Mouse (Mus musculus): ENCODE results near the gene Tcf15. TPM values are rescaled to one million over a fixed set of nuclear protein-coding genes. Genes with fewer than 3 reads are reported as not detected.

The Tcf15 gene
- total RNA-seq, 2 experiments from 2014 or later = 3.0 to 3.4 TPM

DNA sequence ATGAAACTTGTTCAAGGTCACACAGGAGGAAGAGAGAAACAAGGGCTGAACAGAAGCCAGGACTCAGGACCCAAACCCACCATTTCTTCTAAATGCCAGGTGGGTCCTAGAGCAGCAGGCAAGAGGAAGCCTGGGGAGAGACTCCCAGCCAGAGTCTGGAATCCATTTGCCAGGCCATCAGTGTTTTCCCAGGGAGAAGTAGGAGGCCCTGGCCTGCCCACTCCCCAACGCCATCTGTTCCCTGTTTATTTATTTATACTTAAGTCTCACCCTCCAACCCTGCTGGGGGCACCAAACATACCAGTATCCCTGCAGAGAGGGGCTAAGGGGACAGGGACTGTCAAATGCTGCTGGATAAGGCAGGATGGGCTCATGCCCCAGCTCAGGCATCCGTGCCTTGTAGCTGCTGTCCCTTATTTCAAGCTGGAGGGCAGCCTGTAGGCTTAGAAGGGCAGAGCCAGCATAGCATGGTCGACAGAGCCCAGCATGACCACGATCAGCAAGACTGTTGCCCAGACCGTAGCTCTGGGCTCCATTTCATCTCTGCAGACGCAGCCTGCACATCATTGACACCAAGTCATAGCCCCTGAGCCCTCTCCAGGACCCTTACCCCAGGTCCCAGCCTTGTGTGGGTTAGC, 24.0 kb upstream of the Tcf15 start:
- no peak for DNase-seq (ENCODE audit: low spot score in 2 of 2)

DNA sequence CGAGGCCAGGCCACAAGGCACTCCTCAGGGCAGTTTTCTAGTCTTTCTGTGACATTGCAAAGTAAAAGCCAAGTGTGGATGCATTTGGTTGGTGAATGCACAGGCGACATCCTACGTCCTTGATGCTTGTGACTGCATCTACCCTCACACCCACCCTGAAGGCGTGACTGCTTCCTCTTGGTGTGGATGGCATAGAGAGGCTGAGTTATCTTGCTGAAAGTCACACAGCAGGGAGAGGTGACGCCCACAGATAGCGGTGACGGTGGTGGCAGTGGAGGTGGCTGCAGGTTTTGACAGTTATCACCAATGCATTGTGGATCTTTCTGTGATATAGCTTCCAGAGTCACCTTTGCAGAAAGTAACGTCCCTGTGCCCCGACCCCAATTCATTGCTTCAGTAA, 20.5 kb upstream of the Tcf15 start:
- DNase-seq (ENCODE audit: low spot score in 2 of 2) = no peak

DNA sequence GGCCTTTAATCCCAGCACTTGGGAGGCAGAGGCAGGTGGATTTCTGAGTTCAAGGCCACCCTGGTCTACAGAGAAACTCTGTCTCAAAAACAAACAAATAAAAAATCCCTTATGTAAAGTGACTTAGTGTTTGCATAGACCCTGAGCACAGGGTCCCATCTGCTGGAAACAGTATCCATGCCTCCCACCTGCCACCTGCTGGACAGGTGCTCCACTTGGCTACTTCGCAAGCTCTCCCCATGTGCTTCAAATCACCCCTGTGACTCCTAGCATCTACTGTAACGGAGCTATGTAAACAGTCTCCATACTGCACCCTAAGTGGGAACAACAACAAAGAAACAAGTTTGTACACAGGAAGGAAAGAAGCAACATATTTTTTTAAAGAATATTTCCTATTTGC, 14.8 kb upstream of the Tcf15 start:
- DNase-seq (ENCODE audit: low spot score in 2 of 2) = no peak

DNA sequence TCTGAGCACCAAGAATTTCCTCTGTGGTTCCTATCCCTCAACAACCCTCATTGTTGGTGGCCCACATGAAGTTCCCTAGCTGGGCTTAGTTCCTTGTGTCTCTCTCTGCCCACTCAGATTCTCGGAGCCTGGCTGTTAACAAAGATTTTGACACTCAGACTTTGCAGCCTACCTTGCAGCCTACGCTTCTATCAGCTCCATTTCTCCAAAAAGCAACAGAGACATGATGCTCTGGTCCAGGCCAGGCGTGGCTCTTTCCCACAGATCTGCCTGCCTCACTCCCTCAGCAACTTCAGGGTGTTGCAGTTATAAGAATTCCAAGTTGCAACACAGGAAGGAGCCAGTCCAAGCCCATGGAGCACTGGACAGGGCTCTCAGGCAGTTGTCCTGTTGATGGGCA, 13.6 kb upstream of the Tcf15 start:
- no peak for DNase-seq (ENCODE audit: low spot score in 2 of 2)

DNA sequence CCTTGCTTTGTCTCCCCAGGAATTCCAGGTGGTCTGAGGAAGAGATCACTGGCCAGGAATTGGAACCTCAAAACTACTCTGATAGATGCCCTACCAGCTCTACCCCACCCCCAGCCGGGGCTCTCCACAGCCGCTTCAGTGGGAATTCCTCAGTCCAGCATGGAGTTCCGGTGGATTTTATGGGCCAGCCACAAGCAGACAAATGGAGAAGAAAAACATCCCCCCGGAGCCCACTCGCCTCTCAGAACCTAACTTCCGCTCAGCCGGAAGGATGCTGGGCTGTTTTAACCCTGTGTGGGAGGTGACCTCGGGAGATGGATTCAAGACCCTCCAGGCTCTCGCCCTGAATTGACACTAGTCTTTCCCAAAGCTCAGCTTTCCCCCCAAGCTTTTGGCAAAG, 11.3 kb upstream of the Tcf15 start:
- no peak for DNase-seq (ENCODE audit: low spot score in 2 of 2)

DNA sequence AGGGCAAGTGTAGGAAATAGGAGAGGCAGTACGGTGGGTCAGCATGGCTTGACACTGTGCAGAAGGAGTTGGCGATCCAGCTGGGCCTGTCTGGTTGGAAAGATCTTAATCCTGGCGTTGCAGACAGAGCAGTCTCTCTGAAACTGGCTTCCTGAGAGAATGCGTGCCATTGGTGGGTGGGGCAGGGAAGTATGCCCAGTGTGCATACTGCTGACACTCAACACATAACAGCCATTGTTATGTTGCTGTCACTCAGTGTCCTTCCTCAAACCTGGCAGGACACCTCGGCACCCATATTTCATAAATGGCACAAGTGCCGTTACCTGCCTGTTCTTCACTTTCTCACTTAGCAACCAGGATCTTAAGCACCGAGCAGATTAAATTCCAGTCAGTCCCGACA, 10.7 kb upstream of the Tcf15 start:
- DNase-seq (ENCODE audit: low spot score in 2 of 2) = no peak

DNA sequence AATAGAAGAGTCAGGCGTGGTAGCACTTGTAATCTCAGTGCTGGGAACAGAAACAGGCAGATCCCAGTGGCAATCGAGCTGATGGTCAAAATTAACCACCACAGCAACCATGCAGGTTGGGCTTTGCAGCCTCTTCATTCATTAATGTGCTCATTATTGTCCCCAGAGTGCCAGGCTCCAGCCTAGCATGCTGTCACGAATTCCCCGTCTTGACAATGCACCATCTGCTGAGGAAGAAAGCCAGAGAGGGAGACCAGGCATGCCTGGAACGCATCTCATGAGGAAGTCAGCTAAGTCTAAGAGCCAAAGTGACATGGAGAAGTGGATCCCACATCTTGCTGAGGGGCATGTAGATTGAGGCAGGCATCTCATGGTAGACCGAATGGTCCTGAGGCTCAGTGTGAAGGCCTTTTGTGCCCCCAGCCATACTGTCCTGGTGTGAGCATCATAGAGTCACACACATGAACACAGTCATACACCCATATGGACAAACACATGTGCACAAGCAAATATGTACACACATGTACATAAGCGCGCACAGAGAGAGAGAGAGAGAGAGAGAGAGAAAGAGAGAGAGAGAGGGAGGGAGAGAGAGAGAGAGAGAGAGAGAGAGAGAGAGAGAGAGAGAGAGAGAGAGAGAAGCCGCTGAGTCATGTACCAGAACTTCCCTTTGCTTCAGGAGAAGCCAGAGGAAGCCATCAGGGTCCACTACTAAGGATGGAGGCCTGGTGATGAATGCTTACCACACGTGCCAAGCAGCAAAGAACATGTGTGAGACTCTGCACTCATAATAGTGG, 4.0 kb upstream of the Tcf15 start:
- no peak for DNase-seq (ENCODE audit: low spot score in 2 of 2)

DNA sequence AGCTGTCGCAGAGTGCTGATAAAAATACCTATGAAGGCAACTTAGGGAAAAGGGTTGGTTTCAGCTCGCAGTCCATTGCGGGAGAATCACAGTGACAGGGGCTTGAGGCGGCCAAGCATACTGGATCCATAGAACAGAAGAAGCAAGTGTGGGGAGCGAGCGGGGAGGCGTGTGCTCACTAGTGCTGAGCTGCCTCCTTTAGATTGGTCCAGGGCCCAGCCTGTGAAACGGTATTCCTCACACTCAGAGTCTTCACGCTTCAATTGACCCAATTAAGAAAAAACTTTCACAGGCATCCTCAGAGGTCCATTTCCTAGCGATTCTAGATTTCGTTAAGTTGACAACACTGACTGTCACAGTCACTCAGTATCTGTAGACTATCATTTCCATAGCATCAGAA, 2.4 kb upstream of the Tcf15 start:
- no peak for DNase-seq (ENCODE audit: low spot score in 2 of 2)

DNA sequence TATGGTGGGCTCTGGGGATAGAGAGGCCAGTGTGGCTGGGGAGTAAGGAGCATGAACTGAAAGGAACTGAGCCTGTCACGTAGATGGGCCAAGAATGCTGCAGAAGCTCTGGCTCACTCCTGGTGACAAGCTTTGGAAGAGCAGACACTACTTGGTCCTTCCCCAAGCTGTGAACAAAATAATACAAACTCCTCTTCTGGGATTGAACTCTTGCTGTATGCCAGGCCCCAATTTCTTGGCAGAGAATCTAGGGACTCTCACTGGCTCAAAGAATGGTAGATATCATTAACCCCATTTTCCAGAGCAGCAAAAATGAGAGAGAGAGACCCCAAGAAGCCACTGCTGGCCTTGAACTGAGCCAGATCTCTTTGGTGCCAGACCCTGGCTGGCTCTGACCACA, 1.9 kb upstream of the Tcf15 start:
- DNase-seq (ENCODE audit: low spot score in 2 of 2) = no peak

DNA sequence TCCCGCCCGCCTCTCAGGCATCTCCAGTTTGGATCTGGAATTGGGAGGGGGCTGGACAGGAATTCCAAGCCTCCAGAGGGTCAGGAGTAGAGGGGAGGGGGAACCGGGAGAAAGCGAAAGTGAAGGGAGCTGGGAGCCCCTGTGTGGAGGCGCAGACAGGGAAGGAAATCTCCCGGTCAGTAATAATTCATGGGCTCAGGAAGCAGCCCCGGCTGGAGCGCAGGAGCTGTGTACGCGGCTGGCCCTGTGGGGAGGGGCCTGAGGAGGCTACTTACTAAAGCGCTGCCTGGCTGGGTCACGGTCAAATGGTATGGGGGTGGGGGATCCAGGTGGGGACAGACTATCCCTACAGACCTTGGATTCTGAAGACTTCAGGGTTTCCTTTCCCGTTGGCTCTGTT, 1.3 kb upstream of the Tcf15 start:
- no peak for DNase-seq (ENCODE audit: low spot score in 2 of 2)

DNA sequence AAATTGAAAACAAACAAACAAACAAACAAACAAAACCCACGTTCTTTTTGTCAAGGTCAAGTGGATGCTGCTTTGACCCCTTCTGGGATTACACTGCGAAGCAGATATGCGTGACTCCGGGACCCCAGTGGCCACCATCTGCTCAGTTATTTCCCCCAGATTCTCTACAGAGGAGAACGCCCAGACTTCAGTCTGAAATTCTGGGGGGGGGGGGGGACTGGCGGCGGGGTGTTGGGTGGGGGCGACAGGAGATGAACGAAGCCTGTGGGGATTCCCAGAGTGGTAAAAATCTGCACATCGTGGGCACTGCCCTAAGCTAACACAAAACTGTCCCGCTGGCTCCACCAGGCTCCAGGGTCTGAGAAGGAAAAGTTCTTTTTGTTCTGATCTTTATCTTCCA, 790 bp upstream of the Tcf15 start:
- DNase-seq (ENCODE audit: low spot score in 2 of 2) = no peak

DNA sequence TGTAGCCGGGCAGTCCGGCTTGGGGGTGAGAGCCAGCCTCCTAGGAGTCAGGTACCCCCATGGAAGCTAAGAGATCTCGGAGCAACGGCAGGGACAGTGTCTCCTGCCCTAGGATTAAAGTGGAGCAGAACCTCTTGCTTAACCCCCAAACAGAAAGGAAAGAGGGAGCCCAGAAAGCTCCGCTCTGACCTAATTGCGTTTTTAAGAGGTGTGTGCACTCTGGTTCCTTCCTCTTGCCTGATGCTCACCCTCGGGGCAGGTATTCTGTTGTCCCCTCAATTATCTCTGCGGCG, 743 bp downstream of the Tcf15 start:
- DNase-seq (ENCODE audit: low spot score in 2 of 2) = no peak

DNA sequence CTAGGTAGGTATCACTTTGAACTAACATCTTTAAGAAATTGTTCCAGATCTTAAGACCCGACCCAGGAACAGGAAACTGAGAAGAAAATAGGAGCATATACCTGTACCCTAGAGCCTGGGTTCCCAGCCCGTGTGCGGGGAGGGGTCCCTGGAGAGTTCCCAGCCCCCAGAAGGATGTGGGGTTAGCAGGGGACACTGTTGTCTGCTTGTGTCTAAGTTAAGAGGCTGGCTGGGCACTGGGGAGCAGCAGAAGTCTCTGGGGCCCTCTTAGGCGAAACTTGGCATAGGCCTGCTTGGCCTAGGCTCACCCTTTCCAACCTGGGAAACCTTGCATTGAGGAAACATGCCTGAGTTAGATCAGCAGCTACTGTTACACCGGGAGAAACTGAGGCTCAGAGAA, 1.1 kb downstream of the Tcf15 start:
- DNase-seq (ENCODE audit: low spot score in 2 of 2) = no peak

DNA sequence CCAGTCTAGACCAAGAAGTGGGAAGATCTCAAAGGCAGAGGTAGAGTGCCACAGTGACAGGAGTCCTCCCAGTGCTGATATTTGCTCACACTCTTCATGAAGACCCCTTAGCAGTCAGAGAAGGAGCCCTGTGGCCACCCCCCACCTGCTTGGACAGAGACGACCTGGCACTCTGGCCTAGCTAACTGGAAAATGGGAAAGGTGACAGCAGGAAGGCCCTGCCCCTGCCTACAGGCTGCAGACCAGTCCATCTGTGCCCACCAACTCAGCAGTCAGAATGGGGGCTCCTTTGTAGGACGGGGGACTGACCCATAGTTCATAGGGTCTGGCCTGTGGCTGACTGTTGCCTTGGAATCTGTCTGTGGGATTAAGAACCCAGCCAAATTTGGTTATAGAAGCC, 2.4 kb downstream of the Tcf15 start:
- no peak for DNase-seq (ENCODE audit: low spot score in 2 of 2)

DNA sequence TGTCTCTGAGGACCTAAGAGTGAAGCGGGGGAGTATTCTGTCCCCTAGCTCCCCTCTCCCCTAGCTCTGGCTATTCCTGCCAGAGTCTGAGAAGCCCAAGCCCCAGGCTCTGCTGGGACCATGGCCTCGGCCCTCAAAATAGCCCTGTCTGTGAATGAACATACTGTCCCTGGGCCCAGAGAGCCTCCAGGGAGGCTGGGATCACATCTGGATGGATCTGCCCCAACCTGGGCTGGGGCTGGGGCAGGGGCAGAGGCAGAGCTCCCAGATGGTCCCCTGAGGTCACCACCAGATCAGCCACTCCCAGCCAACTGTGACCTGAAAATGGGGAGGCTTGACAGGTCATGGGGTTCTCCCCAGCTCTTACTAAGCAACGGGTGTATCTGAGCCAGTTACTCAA, 3.7 kb downstream of the Tcf15 start:
- no peak for DNase-seq (ENCODE audit: low spot score in 2 of 2)

DNA sequence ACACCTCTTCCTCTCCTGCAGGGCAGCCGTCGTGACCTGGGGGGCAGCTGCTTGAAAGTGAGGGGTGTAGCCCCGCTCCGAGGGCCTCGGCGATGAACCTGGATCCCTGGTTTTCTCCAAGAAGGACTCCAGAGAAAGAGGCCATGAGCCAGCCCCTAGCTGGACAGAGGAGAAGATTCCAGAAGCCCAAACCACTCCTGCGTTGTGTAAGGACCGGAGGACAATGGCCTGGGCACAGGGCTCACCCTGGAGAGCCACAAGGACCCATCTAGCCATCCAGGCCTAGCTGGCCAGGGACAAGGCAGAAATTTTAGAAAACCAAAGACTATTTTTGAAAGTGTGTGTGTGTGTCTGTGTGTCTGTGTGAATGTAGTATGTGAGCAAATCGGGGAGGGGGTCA, 5.3 kb downstream of the Tcf15 start:
- DNase-seq (ENCODE audit: low spot score in 2 of 2) = no peak

DNA sequence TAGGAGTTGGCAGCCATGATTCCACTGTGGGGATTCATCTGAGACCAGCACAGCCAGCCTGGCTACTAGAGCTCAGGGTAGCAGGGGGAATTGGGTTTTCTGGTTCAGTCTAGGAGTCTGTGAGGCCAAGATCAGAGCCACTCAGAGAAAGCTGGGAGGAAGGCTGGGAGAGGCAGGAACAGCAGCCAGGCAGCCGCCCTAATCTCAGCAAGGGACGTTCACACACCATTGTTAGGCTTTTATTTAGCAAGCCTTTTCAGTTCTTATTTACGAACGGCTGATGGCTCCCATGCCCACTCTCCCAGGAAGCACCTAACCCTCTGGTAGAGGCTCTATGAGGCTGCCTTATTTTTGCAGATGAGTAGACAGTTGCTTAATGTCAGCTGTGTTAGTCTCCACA, 6.5 kb downstream of the Tcf15 start:
- no peak for DNase-seq (ENCODE audit: low spot score in 2 of 2)

DNA sequence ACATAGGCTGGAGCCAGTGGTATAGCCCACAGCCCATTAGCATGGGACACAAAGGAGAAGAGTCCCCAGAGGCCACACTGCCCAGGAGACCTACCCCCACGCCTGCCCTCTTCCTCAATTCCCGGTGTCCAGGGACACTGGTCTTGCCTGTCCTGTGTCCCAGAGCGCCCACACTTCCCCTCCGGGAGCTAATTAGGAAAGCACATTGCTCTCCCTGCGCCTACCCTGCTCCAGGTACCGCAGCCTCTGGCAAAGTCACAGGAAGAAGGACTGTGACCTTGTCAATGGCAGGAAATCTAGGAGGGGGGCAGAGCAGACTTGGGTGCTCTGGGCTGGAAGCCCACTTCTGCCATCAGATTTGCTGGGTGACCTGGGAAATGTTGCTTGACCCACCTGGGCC, 7.0 kb downstream of the Tcf15 start:
- no peak for DNase-seq (ENCODE audit: low spot score in 2 of 2)

DNA sequence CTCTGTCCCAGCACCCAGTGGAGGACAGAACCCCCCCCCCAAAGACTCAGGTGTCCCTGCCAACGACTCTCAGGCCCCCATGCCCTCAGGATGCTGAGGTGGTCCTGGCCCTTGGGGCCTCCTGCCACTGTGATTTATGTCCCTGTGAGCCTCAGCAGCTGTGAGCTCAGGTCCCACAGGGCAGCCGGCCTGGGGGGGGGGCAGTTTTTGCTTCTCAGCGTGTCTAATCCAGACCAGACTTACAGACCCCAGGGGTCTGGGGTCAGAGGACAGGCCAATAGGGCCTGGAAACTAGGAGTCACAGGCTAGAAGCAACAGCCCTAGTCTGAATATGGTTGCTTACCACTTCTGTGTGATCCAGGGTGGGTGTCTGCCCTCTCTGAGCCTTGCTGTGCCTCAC, 10.0 kb downstream of the Tcf15 start:
- DNase-seq (ENCODE audit: low spot score in 2 of 2) = no peak

DNA sequence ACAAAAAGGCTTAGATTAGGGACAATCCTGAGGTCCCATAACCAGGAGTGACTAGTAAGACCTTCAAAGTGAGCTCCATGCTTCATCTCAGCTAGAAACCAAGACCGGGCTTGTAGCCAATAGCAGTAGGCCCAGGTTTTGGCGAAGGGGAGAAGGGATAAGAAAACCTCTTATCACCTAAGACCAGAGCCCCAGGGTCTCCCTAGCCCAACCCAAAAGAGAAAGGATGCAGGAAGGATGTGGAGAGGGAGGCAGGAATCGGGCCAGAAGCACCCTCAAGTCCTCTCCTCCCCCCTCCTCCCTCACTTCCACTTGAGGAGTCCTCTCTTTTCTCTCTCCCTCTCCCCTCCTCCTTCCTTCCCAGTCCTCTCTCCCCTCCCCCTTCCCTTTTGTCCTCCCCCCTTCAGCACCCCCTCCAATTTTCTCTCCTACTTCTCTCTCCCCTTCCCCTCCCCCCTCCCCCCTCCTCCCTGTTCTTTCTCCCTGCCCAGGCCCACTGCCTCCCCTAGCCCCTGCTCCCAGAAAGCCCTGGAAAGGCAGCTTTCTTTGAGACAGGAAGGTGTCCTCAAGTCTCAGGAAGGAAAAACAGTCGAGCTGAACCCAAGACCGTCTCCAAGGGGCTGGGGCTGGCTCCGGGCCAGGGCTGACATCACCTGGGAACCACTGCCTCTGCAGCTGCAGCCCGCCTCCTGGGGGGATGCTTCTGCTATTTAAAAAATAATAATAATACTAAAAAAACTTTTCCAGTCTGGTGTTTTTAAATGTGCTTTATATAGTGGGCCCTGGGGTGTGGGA, 12.2 kb downstream of the Tcf15 start:
- no peak for DNase-seq (ENCODE audit: low spot score in 2 of 2)

DNA sequence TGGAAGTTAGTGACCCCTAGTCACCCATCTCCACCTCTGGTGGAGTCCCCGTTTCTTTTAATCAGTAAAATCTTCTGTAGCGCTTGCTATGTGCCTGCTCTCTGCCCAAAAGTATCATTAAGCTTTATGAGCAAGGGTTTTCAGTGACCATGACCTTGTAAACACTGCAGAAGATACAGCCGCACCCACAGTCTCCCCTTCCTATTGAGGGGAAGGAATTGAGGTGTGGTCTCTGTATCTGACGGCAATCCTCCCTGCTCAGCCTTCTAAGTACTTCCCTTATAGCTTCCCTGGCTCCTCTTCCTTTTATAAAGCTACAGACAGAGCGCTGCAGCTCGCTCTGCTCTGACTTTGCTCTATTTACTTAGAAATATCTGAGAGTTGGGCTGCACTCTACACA, 13.1 kb downstream of the Tcf15 start:
- DNase-seq (ENCODE audit: low spot score in 2 of 2) = no peak

DNA sequence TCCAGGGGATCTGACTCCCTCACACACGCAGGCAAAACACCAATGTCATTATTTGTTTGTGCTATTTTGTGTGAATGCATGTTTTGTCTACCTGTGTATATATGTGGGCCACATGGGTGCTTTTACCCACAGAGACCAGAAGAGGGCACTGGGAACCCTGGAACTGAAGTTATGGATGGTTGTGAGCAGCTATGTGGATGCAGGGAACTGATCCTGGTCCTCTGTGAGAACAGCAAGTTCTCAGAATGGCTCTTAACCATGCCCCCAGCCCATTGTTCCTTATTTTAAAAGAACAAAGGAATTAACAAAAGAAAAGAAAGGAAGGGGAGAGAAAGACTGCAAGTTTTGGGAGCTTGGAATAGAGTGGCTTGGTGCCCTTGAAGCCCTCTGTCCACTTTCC, 16.1 kb downstream of the Tcf15 start:
- DNase-seq (ENCODE audit: low spot score in 2 of 2) = no peak

DNA sequence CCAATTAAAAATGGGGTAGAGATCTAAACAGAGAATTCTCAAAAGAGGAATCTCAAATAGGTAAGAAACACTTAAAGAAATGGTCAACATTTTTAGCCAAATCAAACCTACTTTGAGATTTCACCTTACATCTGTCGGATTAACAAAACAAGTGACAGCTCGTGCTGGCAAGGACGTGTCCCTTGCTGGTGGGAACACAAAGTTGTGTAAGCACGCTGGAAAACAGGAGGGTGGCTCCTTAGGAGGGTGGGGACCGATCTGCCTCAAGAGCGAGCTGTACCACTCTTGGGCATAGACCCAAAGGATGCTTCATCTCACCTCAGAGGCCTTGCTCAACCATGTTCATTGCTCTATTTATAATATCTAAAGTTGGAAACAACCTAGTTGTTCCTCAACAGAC, 22.9 kb downstream of the Tcf15 start:
- DNase-seq (ENCODE audit: low spot score in 2 of 2) = no peak

All from layer of hippocampus, postnatal 10 days (tissue).